Mouse (Mus musculus): ENCODE measurements at regions not wholly inside any gene's neighbourhood (a gene's known extent, or its start where the extent isn't known, plus 50 kb on each side); places are given as distances from the start of the nearest gene placed in this dataset.

DNA sequence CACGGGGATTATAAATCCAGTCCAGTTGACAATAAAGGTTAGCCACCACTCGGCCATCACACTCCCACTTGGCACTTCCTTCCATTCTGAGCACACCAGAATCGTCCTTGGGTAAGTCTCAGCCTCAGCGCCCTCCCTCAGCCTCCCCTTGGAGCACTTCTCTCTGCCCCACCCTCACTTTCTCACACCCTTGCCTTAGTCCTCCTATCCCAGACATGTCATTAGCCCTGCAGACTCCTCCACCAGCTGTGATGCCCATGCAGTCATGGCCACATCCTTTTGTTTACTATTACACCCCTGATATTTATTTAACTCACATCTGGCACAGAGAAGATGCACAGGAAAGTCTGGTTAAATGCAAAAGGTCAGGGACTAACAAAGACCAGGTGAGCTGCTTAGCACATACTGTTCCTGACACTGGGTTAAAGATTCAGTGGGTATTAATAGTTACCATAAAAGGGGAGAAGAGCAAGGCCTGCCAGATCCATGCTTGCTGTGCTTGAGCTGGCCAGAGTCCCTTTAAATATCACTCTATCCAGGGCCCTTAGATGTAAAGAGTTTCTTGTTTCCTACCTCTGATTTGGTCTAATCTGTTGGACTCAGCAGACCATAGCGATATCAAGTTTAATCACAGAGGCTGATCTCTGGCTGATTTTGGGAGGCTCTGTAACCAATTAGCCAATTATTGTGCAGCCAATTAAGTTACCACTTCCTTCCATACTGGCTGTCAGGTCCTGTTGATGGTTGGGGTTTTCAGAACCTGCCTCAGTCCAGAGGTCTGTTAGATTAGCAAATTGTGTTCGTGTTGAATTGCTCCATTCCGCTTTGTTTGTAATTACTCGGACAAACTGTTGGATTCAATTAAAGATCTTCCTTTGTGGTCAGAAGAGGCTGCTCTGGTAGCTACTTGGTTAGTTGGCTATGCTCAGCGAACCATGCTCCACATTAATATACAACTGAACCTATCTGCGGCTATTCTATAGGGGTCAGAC is 518.0 kb upstream of the Tmem132c start:
- no peaks in the 10 kb centered on the region for H3K9me3 ChIP-seq
- WGBS, result 44% methylated on average over 10 of the region's 10 CpGs
- no peak overlapping the region for H3K4me2 ChIP-seq
- H3K36me3 ChIP-seq, result no peaks in the 10 kb centered on the region
- H3K27me3 ChIP-seq, result no peaks in the 10 kb centered on the region
- H3K4me3 ChIP-seq, result no peak overlapping the region
- no peak overlapping the region for H3K27ac ChIP-seq
- no peaks in the 10 kb centered on the region for H3K4me1 ChIP-seq
- no peak overlapping the region for H3K9ac ChIP-seq
- ATAC-seq (ENCODE audit: insufficient number of reproducible peaks, low FRiP score, low TSS enrichment, low read depth), result no peak

- Histone ChIP-seq H3K9ac (no peak overlapping the region), H3K27me3 (no peaks in the 10 kb centered on the region), H3K4me3 (no peak overlapping the region), H3K4me2 (no peak overlapping the region), H3K4me1 (no peaks in the 10 kb centered on the region), H3K36me3 (no peaks in the 10 kb centered on the region), H3K9me3 (no peaks in the 10 kb centered on the region), H3K27ac (no peak overlapping the region)
- no peak for ATAC-seq (ENCODE audit: insufficient number of reproducible peaks, low FRiP score, low TSS enrichment, low read depth)
- WGBS, result 74% methylated on average over 9 of the region's 9 CpGs
Measured at GRCm38 (mm10) chr5:126724329-126724728, 517.3 kb upstream of the Tmem132c start.

DNA sequence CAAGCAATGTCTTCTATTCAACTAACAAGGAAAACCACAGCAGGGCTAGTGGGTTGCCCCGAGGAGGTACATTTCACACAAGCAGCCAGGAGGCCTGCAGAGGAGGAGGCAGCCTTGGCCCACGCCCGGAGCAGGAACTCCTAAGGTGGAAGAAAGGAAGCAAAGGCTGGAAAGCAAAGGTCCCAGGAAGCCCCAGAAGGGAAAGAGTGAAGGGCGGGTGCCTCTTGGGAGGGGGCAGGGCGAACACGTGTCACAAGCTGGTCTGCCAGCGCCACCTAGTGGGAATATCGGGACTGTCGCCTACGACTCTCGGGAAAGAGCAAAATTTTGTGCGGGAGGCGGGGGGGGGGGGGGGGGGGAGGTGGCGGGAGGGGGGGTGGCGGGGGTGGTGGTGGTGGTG is 508.1 kb upstream of the Tmem132c start:
- Histone ChIP-seq H3K27me3 (no peaks in the 10 kb centered on the region), H3K4me1 (peaks cover 4% of the 10 kb centered on the region; the same call in 1 of the 2 replicates), H3K9ac (no peak overlapping the region), H3K4me3 (peak overlapping the region; percentile 28), H3K36me3 (no peaks in the 10 kb centered on the region), H3K27ac (no peak overlapping the region), H3K4me2 (peak overlapping the region; percentile 52), H3K9me3 (no peaks in the 10 kb centered on the region)
- WGBS, result 3% methylated on average over 9 of the region's 15 CpGs
- ATAC-seq (ENCODE audit: insufficient number of reproducible peaks, low FRiP score, low TSS enrichment, low read depth), result no peak

- ATAC-seq (ENCODE audit: insufficient number of reproducible peaks, low FRiP score, low TSS enrichment, low read depth), result no peak
- Histone ChIP-seq H3K4me2 (no peak overlapping the region), H3K9ac (no peak overlapping the region), H3K4me3 (no peak overlapping the region), H3K27ac (no peak overlapping the region), H3K36me3 (no peaks in the 10 kb centered on the region), H3K27me3 (no peaks in the 10 kb centered on the region), H3K4me1 (peaks cover 5% of the 10 kb centered on the region; the same call in 1 of the 2 replicates), H3K9me3 (no peaks in the 10 kb centered on the region)
Measured at GRCm38 (mm10) chr5:126735733-126736132, 505.9 kb upstream of the Tmem132c start.

DNA sequence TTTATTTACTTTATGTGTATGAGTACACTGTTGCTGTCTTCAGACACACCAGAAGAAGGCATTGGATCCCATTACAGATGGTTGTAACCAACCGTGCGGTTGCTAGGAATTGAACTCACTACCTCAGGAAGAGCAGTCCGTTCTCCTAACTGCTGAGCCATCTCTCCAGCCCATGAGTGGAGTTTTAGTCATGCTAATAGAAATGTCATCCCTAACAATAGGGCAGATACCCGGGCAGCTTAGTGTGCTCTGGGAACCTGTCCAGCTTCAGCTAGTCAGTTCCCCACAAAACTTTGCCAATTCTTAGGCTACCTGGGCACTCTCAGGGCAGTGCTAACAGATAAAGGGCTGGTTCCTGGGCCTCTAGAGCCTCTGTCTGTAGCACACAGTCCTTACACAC is 503.9 kb upstream of the Tmem132c start:
- no peaks in the 10 kb centered on the region for H3K27me3 ChIP-seq
- no peaks in the 10 kb centered on the region for H3K9me3 ChIP-seq
- no peak overlapping the region for H3K9ac ChIP-seq
- H3K27ac ChIP-seq, result no peak overlapping the region
- no peak overlapping the region for H3K4me3 ChIP-seq
- no peak overlapping the region for H3K4me2 ChIP-seq
- H3K4me1 ChIP-seq, result peaks cover 9% of the 10 kb centered on the region; the same call in 1 of the 2 replicates
- H3K36me3 ChIP-seq, result no peaks in the 10 kb centered on the region
- ATAC-seq (ENCODE audit: insufficient number of reproducible peaks, low FRiP score, low TSS enrichment, low read depth), result no peak
- 81% methylated on average over 4 of the region's 4 CpGs for WGBS

GRCm38 (mm10) chr5:126740861-126741410 is 500.7 kb upstream of the Tmem132c start:
- Histone ChIP-seq H3K4me3 (no peak overlapping the region), H3K4me1 (0 out of 2 replicates have a peak, but pooled peaks cover 5% of the 10 kb centered on the region), H3K4me2 (no peak overlapping the region), H3K36me3 (no peaks in the 10 kb centered on the region), H3K27ac (no peak overlapping the region), H3K27me3 (no peaks in the 10 kb centered on the region), H3K9ac (no peak overlapping the region), H3K9me3 (no peaks in the 10 kb centered on the region)
- 26% methylated on average over 10 of the region's 10 CpGs for WGBS
- no peak for ATAC-seq (ENCODE audit: insufficient number of reproducible peaks, low FRiP score, low TSS enrichment, low read depth)

DNA sequence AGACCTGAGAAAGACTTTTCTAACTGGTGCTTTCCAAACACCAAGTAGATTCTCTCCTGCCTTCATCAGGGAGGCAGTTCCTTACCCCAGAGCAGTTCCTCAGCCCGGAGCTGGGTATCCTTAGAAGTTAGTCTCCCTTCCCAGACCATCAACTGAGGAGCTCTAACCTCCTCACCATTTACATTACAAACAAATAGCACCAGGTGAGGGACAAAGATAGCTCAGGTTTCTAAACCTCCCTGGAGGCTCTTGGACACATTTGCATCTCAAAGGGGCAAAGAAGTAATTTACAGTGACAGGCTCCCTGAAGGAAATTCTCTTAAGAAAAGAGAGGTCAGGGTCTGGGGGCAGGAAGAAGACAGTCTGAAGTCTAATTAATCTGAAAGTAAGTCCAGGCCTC is 486.5 kb upstream of the Tmem132c start:
- Histone ChIP-seq H3K4me2 (no peak overlapping the region), H3K9ac (no peak overlapping the region), H3K36me3 (no peaks in the 10 kb centered on the region), H3K9me3 (no peaks in the 10 kb centered on the region), H3K27me3 (no peaks in the 10 kb centered on the region), H3K27ac (no peak overlapping the region), H3K4me3 (no peak overlapping the region), H3K4me1 (no peaks in the 10 kb centered on the region)
- 16% methylated on average over 1 of the region's 1 CpGs for WGBS
- ATAC-seq (ENCODE audit: insufficient number of reproducible peaks, low FRiP score, low TSS enrichment, low read depth), result no peak

- H3K4me3 ChIP-seq, result no peak overlapping the region
- no peak overlapping the region for H3K4me2 ChIP-seq
- H3K36me3 ChIP-seq, result no peaks in the 10 kb centered on the region
- WGBS, result 31% methylated on average over 4 of the region's 4 CpGs
- no peak overlapping the region for H3K27ac ChIP-seq
- no peaks in the 10 kb centered on the region for H3K27me3 ChIP-seq
- no peak for ATAC-seq (ENCODE audit: insufficient number of reproducible peaks, low FRiP score, low TSS enrichment, low read depth)
- H3K4me1 ChIP-seq, result no peaks in the 10 kb centered on the region
- no peak overlapping the region for H3K9ac ChIP-seq
- H3K9me3 ChIP-seq, result no peaks in the 10 kb centered on the region
Measured at GRCm38 (mm10) chr5:126765037-126765707, 476.4 kb upstream of the Tmem132c start.

GRCm38 (mm10) chr5:126769031-126769430 is 472.6 kb upstream of the Tmem132c start:
- no peak for ATAC-seq (ENCODE audit: insufficient number of reproducible peaks, low FRiP score, low TSS enrichment, low read depth)
- Histone ChIP-seq H3K4me1 (no peaks in the 10 kb centered on the region), H3K27me3 (no peaks in the 10 kb centered on the region), H3K4me2 (no peak overlapping the region), H3K36me3 (no peaks in the 10 kb centered on the region), H3K9me3 (no peaks in the 10 kb centered on the region), H3K27ac (no peak overlapping the region), H3K4me3 (no peak overlapping the region), H3K9ac (no peak overlapping the region)
- 42% methylated on average over 11 of the region's 11 CpGs for WGBS

- Histone ChIP-seq H3K27me3 (peaks cover 4% of the 10 kb centered on the region; the same call in 1 of the 2 replicates), H3K4me1 (peaks cover 9% of the 10 kb centered on the region), H3K27ac (no peak overlapping the region), H3K4me2 (peak overlapping the region; percentile 62), H3K9ac (no peak overlapping the region), H3K4me3 (peak overlapping the region; percentile 36), H3K9me3 (peaks cover under 1% of the 10 kb centered on the region; the same call in 1 of the 2 replicates), H3K36me3 (no peaks in the 10 kb centered on the region)
- ATAC-seq (ENCODE audit: insufficient number of reproducible peaks, low FRiP score, low TSS enrichment, low read depth), result no peak
- 3% methylated on average over 29 of the region's 29 CpGs for WGBS
Measured at GRCm38 (mm10) chr5:126787706-126788610, 453.6 kb upstream of the Tmem132c start.

DNA sequence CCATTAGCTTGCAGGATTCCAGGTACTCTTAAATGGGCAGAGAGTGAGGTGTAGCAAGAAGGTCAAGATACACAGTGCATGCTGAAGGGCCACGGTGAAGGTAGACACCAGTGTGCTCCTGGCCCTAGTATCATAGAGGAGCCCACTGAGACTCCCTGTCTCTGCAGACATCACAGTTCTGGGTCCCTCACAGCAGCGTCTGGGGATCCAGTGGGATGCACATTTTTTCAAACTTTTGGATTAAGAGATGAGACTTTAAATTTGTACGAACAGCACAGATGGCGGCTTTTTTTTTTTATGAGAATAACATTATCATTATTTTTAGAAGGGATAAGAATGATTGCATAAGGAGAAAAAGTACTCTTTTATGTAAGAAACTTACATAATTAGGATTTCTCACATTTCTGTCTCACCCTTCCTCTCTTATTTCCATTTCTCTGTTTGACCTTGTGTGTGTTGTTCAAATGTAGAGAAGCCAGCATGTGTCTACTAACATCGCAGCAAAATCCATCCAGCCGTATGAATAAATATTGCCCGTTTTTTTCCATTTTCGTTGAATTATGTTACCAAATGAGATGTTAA is 441.8 kb upstream of the Tmem132c start:
- H3K4me3 ChIP-seq, result no peak overlapping the region
- H3K27me3 ChIP-seq, result no peaks in the 10 kb centered on the region
- no peak for ATAC-seq (ENCODE audit: insufficient number of reproducible peaks, low FRiP score, low TSS enrichment, low read depth)
- H3K27ac ChIP-seq, result no peak overlapping the region
- H3K9me3 ChIP-seq, result no peaks in the 10 kb centered on the region
- no peaks in the 10 kb centered on the region for H3K36me3 ChIP-seq
- H3K9ac ChIP-seq, result no peak overlapping the region
- H3K4me1 ChIP-seq, result no peaks in the 10 kb centered on the region
- H3K4me2 ChIP-seq, result no peak overlapping the region
- 91% methylated on average over 8 of the region's 8 CpGs for WGBS
